Mouse (Mus musculus): ENCODE data around the gene Higd2a. TPM values are rescaled to one million over a fixed set of nuclear protein-coding genes. Genes with fewer than 3 reads are reported as not detected.

The Higd2a gene
- 10 to 100 TPM; 60.7 to 66.3 TPM for total RNA-seq (2023)

GRCm38 (mm10) chr13:54589996-54590951, at the start of gene Higd2a, which contains the start of gene Nop16:
TSS of gene Higd2a (plus strand) at chr13:54590207.
TSS of gene Nop16 (minus strand) at chr13:54590090.

GRCm38 (mm10) chr13:54565201-54565581, 24.8 kb upstream of the Higd2a start, which contains the start of gene 4833439L19Rik:
TSS of gene 4833439L19Rik (minus strand) at chr13:54565435.

GRCm38 (mm10) chr13:54574854-54575481, 15.0 kb upstream of the Higd2a start, which contains the start of gene Arl10:
TSS of gene Arl10 (plus strand) at chr13:54575015.

GRCm38 (mm10) chr13:54610972-54611754, 21.2 kb downstream of the Higd2a start, which contains the start of gene Cltb:
TSS of gene Cltb (minus strand) at chr13:54611344.

GRCm38 (mm10) chr13:54621155-54621932, 31.3 kb downstream of the Higd2a start, which contains the start of gene Faf2:
TSS of gene Faf2 (plus strand) at chr13:54621784.

Other genes with a start within 250 kb of the Higd2a start
- 1 to 10 TPM; 1.4 to 3.1 TPM for gene Cplx2, start 218.9 kb upstream of the Higd2a start, total RNA-seq (2023)
- 10 to 100 TPM; 16.0 to 17.8 TPM for gene Thoc3, start 121.4 kb upstream of the Higd2a start, total RNA-seq (2023)
- 1 to 10 TPM; 4.3 to 4.7 TPM for gene Simc1, start 86.4 kb upstream of the Higd2a start, total RNA-seq (2023)
- gene 4833439L19Rik, start 24.8 kb upstream of the Higd2a start, total RNA-seq (2023), result 10 to 100 TPM; 34.5 to 41.0 TPM
- gene Arl10, start 15.2 kb upstream of the Higd2a start, total RNA-seq (2023), result 1 to 10 TPM; 7.4 to 8.4 TPM
- 1 to 10 TPM; 6.3 to 7.5 TPM for gene Nop16, start 117 bp upstream of the Higd2a start, total RNA-seq (2023)
- gene Cltb, start 21.1 kb downstream of the Higd2a start, total RNA-seq (2023), result 1 to 10 TPM; 5.6 to 7.7 TPM
- gene Faf2, start 31.6 kb downstream of the Higd2a start, total RNA-seq (2023), result 10 to 100 TPM; 34.6 to 41.0 TPM
- gene Rnf44, start 103.7 kb downstream of the Higd2a start, total RNA-seq (2023), result 100 to 1,000 TPM; 140 to 150 TPM
- not detected for gene Cdhr2, start 111.3 kb downstream of the Higd2a start, total RNA-seq (2023)
- gene Gprin1, start 159.7 kb downstream of the Higd2a start, total RNA-seq (2023), result not detected
- not detected for gene Sncb, start 176.4 kb downstream of the Higd2a start, total RNA-seq (2023)
- gene Eif4e1b, start 193.8 kb downstream of the Higd2a start, total RNA-seq (2023), result not detected
- gene Tspan17, start 199.2 kb downstream of the Higd2a start, total RNA-seq (2023), result 10 to 100 TPM; 10.1 to 15.7 TPM

Data from neutrophil, adult 59 days (primary cell).